Mouse (Mus musculus) monocyte, adult 2 months (primary cell): ENCODE measurements around the gene Btg1-ps2.
"Not testable (repeated sequence)": the region's sequence is repeated elsewhere in the genome, so short reads cannot be mapped to it uniquely, and the experiment has no call there.

ENCODE experiments used
- DNase-seq, 2 experiments: peaks; one replicate each; pipeline ENCODE4 v3.0.0; 2022; ENCODE audit warnings: low spot score in 2 of 2, low read depth in 1 of 2

The Btg1-ps2 gene

DNA sequence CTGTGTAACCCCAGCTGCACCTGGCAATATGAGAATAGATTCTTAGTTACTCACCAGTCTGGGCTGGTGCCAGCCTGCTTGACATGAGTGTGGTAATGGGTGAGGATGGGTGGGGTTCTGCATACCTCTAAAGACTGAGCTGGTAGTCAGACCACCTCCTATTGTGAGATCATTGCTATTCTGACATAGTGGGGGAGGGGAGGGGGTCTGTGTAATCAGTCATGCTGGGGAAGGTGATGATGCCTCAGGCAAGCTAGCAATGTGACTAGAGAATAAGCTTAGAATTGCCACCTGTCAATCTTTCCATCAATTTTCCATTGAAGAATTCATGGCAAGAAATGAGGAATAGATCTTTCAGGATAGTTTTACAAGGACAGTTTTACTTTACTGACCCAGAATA lies at the start of gene Btg1-ps2:
Btg1-ps2 (minus strand) TSS at position 101 of the 400 bp plus-strand sequence.
- not testable (repeated sequence) for DNase-seq

DNA sequence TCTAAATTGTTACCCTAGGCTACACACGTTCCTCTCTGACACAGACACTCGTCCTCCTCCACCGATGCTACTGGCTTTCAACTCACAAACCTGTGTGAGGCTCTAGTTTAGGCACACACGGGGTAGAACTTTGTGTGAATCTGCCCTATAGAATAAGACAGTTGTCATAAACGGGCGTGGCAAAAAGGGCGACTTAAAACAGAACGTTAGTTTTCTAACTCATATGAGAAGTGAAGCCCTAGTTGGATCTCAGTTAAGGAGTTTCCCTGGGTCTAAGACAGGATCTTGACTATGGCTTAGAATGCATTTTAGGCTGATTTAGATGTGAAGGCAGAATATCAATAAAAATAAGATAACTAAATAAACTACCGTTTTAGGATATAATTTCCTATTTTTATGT lies 42.1 kb upstream of the Btg1-ps2 start, which contains the start of gene Rhox11:
Rhox11 (minus strand) TSS at position 101 of the 400 bp plus-strand sequence.
- DNase-seq: no peak

DNA sequence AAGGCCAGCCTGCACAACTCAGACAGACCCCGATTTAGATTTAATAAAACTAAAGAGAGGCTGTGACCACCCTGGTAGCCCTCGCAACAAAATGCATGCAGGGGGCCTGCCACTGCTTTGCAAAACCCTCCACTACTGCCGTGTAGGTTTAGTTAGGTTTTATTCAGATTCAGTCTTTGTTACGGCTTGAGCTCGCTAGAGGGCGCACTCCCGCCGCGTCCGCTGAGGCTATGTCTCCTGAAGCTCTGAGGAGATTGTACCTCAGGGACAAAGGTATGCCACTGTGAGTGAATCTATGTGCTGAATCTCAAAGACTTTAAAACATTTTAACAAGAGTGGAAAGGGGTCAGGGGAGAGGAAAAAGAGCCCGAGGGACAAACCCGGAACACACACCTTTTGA lies 41.3 kb upstream of the Btg1-ps2 start:
- DNase-seq: no peak

DNA sequence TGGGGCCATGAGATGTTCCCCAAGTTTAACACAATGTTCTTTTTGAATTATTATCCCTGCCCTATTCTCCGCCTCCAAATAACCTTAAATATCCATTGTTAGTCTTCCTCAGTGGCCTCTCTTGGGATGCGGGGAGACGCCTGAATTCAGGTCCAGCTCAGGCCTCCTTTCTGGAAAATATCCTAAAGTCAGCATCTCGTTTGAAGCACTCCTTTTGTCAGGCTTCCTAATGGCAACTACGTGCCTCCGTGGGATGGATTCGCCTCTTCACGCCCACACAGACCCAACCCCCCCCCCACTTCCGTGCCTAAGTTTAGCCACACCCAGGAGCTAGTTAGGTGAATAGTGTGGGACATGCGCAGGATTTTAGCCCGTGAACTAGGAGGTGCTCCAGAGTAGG lies 23.3 kb upstream of the Btg1-ps2 start, which contains the start of gene Rhox10:
Rhox10 (plus strand) TSS at position 301 of the 400 bp plus-strand sequence.
- no peak for DNase-seq

DNA sequence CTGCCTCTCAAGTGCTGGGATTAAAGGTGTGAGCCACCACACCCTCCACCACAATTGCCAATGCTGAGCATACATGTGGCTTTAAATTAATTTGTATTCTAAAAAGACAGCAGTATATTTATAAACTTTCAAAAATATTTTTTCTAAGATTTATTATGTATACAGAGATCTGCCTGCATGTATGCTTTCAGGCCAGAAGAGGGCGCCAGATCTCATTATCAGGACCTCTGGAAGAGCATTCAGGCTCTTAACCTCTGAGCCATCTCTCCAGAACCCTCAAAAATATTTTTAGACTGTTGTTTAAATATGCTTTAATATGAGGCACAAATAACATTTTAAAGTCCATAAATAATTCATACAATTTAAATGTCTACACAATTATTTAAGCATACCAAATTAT lies 18.6 kb upstream of the Btg1-ps2 start:
- DNase-seq: no peak

DNA sequence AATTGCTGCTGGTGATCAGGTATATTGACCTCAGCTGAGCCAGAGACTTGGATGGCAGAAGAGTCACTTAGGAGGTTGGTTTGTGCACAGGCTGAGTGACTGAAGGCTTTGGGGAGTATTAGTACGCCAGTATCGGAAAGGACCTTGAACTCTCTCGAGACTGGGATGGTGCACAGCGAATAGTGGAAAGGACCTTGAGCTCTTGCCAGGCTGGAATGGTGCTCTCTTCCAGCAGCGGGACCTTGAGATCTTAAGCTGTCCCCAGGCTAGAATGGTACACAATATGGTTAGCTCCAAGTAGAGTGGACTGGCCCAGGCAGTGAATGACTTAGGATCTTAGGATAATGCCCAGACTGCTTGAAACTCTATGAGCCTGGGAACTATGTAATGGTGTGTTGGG lies 3.2 kb downstream of the Btg1-ps2 start:
- no peak for DNase-seq

DNA sequence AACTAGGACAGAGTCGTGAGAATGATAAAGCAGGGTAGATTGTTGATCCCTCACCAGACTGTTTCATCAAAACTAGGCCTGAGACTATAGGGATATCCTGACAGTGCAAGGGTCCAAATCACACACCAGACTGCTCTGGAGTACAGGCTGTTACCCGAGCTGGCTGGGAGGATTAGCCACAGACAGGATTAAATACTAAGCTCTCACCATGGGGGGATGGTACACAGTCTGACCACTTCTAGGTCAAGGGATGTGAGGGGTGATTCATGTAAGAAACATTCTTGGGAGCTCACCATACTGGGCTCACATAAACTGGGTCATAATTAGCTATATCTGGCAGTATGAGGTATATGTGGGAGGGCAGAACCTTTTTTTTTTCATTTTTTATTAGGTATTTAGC lies 9.1 kb downstream of the Btg1-ps2 start:
- no peak for DNase-seq

DNA sequence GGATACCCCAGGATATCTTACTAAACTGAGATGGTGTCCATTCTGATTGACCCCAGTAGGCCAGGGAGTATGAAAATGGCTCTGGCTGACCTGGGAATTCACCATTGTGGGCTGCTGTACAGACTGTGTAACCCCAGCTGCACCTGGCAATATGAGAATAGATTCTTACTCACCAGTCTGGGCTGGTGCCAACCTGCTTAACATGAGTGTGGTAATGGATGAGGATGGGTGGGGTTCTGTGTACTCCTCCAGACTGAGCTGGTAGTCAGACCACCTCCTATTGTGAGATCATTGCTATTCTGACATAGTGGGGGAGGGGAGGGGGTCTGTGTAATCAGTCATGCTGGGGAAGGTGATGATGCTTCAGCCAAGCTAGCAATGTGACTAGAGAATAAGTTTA lies 24.3 kb downstream of the Btg1-ps2 start, which contains the start of gene Btg1-ps1:
Btg1-ps1 (minus strand) TSS at position 219 of the 400 bp plus-strand sequence.
- not testable (repeated sequence) for DNase-seq

DNA sequence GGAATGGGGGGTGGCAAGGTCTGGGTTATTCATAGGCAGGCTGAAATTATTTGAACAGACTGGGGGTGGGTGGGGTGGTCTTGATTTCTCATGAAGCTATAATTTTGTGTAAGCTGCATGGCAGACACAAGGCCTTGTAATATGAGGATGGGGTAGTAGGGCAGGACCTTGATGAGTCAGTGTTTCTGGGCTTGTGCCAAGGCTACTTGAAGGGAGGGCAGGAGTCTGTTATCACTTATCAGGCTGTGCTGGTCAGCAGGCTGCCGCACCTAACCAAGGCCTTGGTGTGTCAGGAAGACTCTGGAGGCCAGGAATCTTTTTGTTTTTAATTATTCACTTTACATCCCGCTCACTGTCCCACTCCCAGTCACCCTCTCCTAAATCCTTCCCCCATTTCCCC lies 34.2 kb downstream of the Btg1-ps2 start:
- DNase-seq: no peak
